Mouse (Mus musculus) C2C12 (cell line): ENCODE data around the gene Ssh2. TPM values are rescaled to one million over a fixed set of nuclear protein-coding genes. Genes with fewer than 3 reads are reported as not detected.

Source experiments
- H3K27me3 ChIP-seq: one replicate; pipeline ENCODE4 v1.6.1; 2011; ENCODE audit not compliant: control insufficient read depth, insufficient read depth, insufficient read length
- H3K36me3 ChIP-seq: one replicate; pipeline ENCODE4 v1.6.1; 2011; ENCODE audit not compliant: control insufficient read depth, insufficient read depth
- H3K4me3 ChIP-seq: one replicate; pipeline ENCODE4 v1.5.1; 2011; ENCODE audit warnings: mild to moderate bottlenecking, control low read depth; ENCODE audit not compliant: poor library complexity, insufficient read depth, severe bottlenecking
- H3K79me2 ChIP-seq: one replicate; pipeline ENCODE4 v1.6.1; 2011; ENCODE audit not compliant: control insufficient read depth, insufficient read depth
- H3K79me3 ChIP-seq: one replicate; pipeline ENCODE4 v1.6.1; 2011; ENCODE audit warnings: low read depth, control low read depth
- H3ac ChIP-seq: one replicate; pipeline ENCODE3; 2011; ENCODE audit warnings: low read depth; ENCODE audit not compliant: control insufficient read depth, insufficient read length
- CEBPB ChIP-seq: IDR thresholded peaks from one replicate; pipeline ENCODE4 v1.6.1; 2011; ENCODE audit warnings: low read depth, mild to moderate bottlenecking, control low read depth, moderate library complexity
- CTCF ChIP-seq: IDR thresholded peaks from one replicate; pipeline ENCODE4 v1.5.1; 2011; ENCODE audit not compliant: control insufficient read depth, insufficient read depth, insufficient read length
- FOSL1 ChIP-seq: IDR thresholded peaks from one replicate; pipeline ENCODE4 v1.8.0; 2011; ENCODE audit warnings: mild to moderate bottlenecking, low read length; ENCODE audit not compliant: poor library complexity, insufficient read depth, severe bottlenecking
- MAX ChIP-seq: IDR thresholded peaks from one replicate; pipeline ENCODE4 v1.6.1; 2011; ENCODE audit warnings: mild to moderate bottlenecking, control low read depth
- MYOD1 ChIP-seq: IDR thresholded peaks from one replicate; pipeline ENCODE4 v1.6.1; 2011; ENCODE audit warnings: low read depth; ENCODE audit not compliant: control insufficient read depth, insufficient read length
- MYOG ChIP-seq: IDR thresholded peaks from one replicate; pipeline ENCODE4 v1.6.1; 2011; ENCODE audit not compliant: control insufficient read depth, insufficient read length; ENCODE audit errors: extremely low read depth
- USF1 ChIP-seq: IDR thresholded peaks from one replicate; pipeline ENCODE4 v1.6.1; 2011; ENCODE audit warnings: low read depth, mild to moderate bottlenecking, control low read depth, moderate library complexity
- polyA plus RNA-seq: library from polyadenylated mRNA; unstranded; fragments of >200 nt; fragmentation: generic; extraction: Trizol; gene quantifications from one replicate; pipeline ENCODE4 v1.2.1, GENCODE M21; 2012; ENCODE audit warnings: missing spikeins

Gene Ssh2
- polyA plus RNA-seq, 1 experiment = 2.7 TPM

GRCm38 (mm10) chr11:77193941-77194553 is 22.0 kb upstream of the Ssh2 start:
- Histone ChIP-seq H3K4me3 (no peak overlapping the region), H3K36me3 (no peaks in the 10 kb centered on the region), H3ac (no peak overlapping the region), H3K79me2 (no peaks in the 10 kb centered on the region), H3K27me3 (no peaks in the 10 kb centered on the region), H3K79me3 (no peaks in the 10 kb centered on the region)
- TF ChIP-seq CTCF (no peak), MYOG (no peak), MYOD1 (no peak), MAX (no peak), FOSL1 (no peak), CEBPB (no peak), USF1 (no peak)

- Histone ChIP-seq H3K36me3 (no peaks in the 10 kb centered on the region), H3K27me3 (no peaks in the 10 kb centered on the region), H3ac (no peak overlapping the region), H3K79me2 (no peaks in the 10 kb centered on the region), H3K4me3 (no peak overlapping the region), H3K79me3 (no peaks in the 10 kb centered on the region)
- TF ChIP-seq MYOD1 = no peak
- no peak for TF ChIP-seq CTCF
- no peak for TF ChIP-seq FOSL1
- no peak for TF ChIP-seq MYOG
- TF ChIP-seq CEBPB = no peak
- TF ChIP-seq USF1 = no peak
- TF ChIP-seq MAX = no peak
Observed at GRCm38 (mm10) chr11:77194762-77195161, 21.3 kb upstream of the Ssh2 start.

- H3K4me3 ChIP-seq = no peak overlapping the region
- H3K36me3 ChIP-seq = no peaks in the 10 kb centered on the region
- H3K79me3 ChIP-seq = no peaks in the 10 kb centered on the region
- H3K79me2 ChIP-seq = no peaks in the 10 kb centered on the region
- H3ac ChIP-seq = no peak overlapping the region
- H3K27me3 ChIP-seq = no peaks in the 10 kb centered on the region
- no peak for TF ChIP-seq MAX
- TF ChIP-seq USF1 = no peak
- TF ChIP-seq MYOD1 = no peak
- TF ChIP-seq CTCF = no peak
- no peak for TF ChIP-seq FOSL1
- TF ChIP-seq CEBPB = no peak
- no peak for TF ChIP-seq MYOG
Observed at GRCm38 (mm10) chr11:77195360-77196109, 20.6 kb upstream of the Ssh2 start.

- no peak overlapping the region for H3K4me3 ChIP-seq
- TF ChIP-seq MYOD1 (no peak), FOSL1 (no peak)
- no peaks in the 10 kb centered on the region for H3K27me3 ChIP-seq
- no peaks in the 10 kb centered on the region for H3K79me2 ChIP-seq
- H3K79me3 ChIP-seq = no peaks in the 10 kb centered on the region
- H3ac ChIP-seq = no peak overlapping the region
- H3K36me3 ChIP-seq = no peaks in the 10 kb centered on the region
Observed at GRCm38 (mm10) chr11:77196181-77197143, 19.6 kb upstream of the Ssh2 start.

- Histone ChIP-seq H3K79me3 (no peaks in the 10 kb centered on the region), H3K36me3 (no peaks in the 10 kb centered on the region), H3K4me3 (no peak overlapping the region), H3K79me2 (no peaks in the 10 kb centered on the region), H3K27me3 (no peaks in the 10 kb centered on the region), H3ac (no peak overlapping the region)
- no peak for TF ChIP-seq MYOD1
- no peak for TF ChIP-seq MYOG
- no peak for TF ChIP-seq MAX
Observed at GRCm38 (mm10) chr11:77199636-77200035, 16.5 kb upstream of the Ssh2 start.
